Comparison of ENCODE assay signal across 10 mouse cellular contexts in the genomic region with DNA sequence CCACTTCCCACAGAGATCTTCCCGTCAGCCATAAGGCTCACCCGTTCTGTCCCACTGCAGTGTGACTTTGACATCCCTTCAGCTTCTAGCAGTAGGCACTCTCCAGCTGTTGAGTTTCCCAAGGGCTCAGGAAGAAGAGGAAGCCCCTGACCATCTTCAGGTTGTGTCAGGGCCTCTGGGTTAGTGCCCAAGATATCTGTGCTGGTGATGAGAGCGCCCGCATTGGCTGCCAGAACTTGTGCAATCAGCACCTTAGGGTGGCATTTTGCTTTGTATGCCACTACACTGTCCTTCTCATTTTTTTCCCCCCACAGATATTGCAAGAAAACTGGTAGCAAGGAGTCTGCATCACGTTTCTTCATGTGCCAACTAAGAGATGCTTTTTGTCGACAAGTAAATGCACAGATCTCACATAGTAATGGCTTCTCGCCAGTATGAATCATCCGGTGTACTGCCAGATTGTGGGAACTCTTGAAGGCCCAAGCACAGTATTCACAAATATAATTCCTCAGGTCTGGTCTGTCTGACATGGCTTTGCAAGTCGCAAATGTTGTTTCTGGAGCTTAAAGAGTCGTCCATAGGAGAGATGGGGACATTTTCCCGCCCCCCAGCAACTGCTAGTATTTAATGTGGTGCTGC. TPM values are rescaled to one million over a fixed set of nuclear protein-coding genes. Genes with fewer than 3 reads are reported as not detected.
A peak's percentile ranks its signal among the peaks of the same experiment; 100 is the strongest.
DNase-seq lines count a peak whose midpoint lies in the region; ATAC-seq lines count a peak whose summit lies in the region.
"Had no signal": no experiment of that assay in that cellular context is flagged by ENCODE, and none has a peak within 500 bp of the region (broad histone marks: within the 10 kb centered on the region; RNA-seq: fewer than 3 reads in every experiment).

No protein-coding gene starts in this region.

- 0 out of 2 replicates have a peak, but pooled peaks cover 14% of the 10 kb centered on the region for H3K27me3 ChIP-seq in heart, embryonic 14.5 days (ENCODE audit: control insufficient read depth, insufficient read depth, low read length)
- H3K27me3 ChIP-seq in heart, embryonic 11.5 days (ENCODE audit: control insufficient read depth, insufficient read depth, low read length): peaks cover 15% of the 10 kb centered on the region

- no peak overlapping the region for H3K27ac ChIP-seq in heart, embryonic 14.5 days (replicated peaks in 1 of 2; ENCODE audit: control insufficient read depth in 1 of 2, insufficient read depth in 1 of 2, low read depth in 2 of 2, low read length in 2 of 2)
- H3K27ac ChIP-seq in heart, embryonic 11.5 days (ENCODE audit: low read depth, low read length): no peak overlapping the region
- H3K27ac ChIP-seq: neural tube, embryonic 12.5 days had no signal

- no peak overlapping the region for H3K4me3 ChIP-seq in heart, embryonic 14.5 days (ENCODE audit: control insufficient read depth in 1 of 2, insufficient read depth in 1 of 2, low read depth in 1 of 2, low read length in 2 of 2)
- no peak overlapping the region for H3K4me3 ChIP-seq in heart, embryonic 11.5 days (ENCODE audit: low read depth, low read length)
- H3K4me3 ChIP-seq: neural tube, embryonic 12.5 days had no signal

- 0 out of 2 replicates have a peak overlapping the region, but pooled peaks have one; percentile 74 for H3K4me2 ChIP-seq in heart, embryonic 14.5 days (ENCODE audit: low read length)
- H3K4me2 ChIP-seq in heart, embryonic 11.5 days: no peak overlapping the region

- H3K4me1 ChIP-seq in heart, embryonic 14.5 days (ENCODE audit: control insufficient read depth in 2 of 2, insufficient read depth in 2 of 2, low read length in 2 of 2): no peaks in the 10 kb centered on the region
- H3K4me1 ChIP-seq in heart, embryonic 11.5 days (ENCODE audit: control insufficient read depth, insufficient read depth, low read length): no peaks in the 10 kb centered on the region
- H3K4me1 ChIP-seq: megakaryocyte, embryonic 14.5 days; neural tube, embryonic 12.5 days had no signal

- WGBS in heart, embryonic 14.5 days: 54% methylated on average over 11 of the region's 11 CpGs
- 60% methylated on average over 11 of the region's 11 CpGs for WGBS in heart, embryonic 11.5 days (ENCODE audit: insufficient replicate concordance)

- no peaks in the 10 kb centered on the region for H3K36me3 ChIP-seq in heart, embryonic 14.5 days (ENCODE audit: control insufficient read depth, insufficient read depth, low read length)
- H3K36me3 ChIP-seq in heart, embryonic 11.5 days (ENCODE audit: control insufficient read depth, insufficient read depth, low read length): no peaks in the 10 kb centered on the region
- H3K36me3 ChIP-seq: neural tube, embryonic 12.5 days had no signal

- H3K9ac ChIP-seq in heart, embryonic 14.5 days (ENCODE audit: low read length): no peak overlapping the region
- no peak overlapping the region for H3K9ac ChIP-seq in heart, embryonic 11.5 days (ENCODE audit: low read depth, low read length)
- H3K9ac ChIP-seq: neural tube, embryonic 12.5 days had no signal

- H3K9me3 ChIP-seq in heart, embryonic 14.5 days (ENCODE audit: control insufficient read depth, low read length): no peaks in the 10 kb centered on the region
- no peaks in the 10 kb centered on the region for H3K9me3 ChIP-seq in heart, embryonic 11.5 days (replicated peaks; ENCODE audit: control insufficient read depth, low read length)
- H3K9me3 ChIP-seq: neural tube, embryonic 12.5 days had no signal

- no peak for ATAC-seq in heart, embryonic 14.5 days (ENCODE audit: insufficient number of reproducible peaks, insufficient read depth, low FRiP score, low read depth)
- no peak for ATAC-seq in heart, embryonic 11.5 days (replicated peaks; ENCODE audit: insufficient number of reproducible peaks, low FRiP score, low TSS enrichment)

- intact Hi-C loops in left cerebral cortex, postnatal 14 days (cut with DNase I): no loop called here

- DNase-seq in adrenal gland, postnatal 10 days: peak; percentile 23
- DNase-seq in adrenal gland, adult 8-10 months: no peak
- DNase-seq in 3T3-L1 (ENCODE audit: low read depth, low spot score): peak; percentile 82
- peak; percentile 68 to 82 for DNase-seq in left cerebral cortex, postnatal 14 days (ENCODE audit: low spot score in 2 of 2)
- DNase-seq in thymus, postnatal 25 days: no peak
- no peak for DNase-seq in thymus, postnatal 36 days

RNA-seq across cellular contexts. Expression of a gene that starts 8.2 kb away (rescaled TPM):
- 10 to 100 TPM; 30.0 to 32.8 TPM for total RNA-seq in adrenal gland, postnatal 10 days (2021)
- 10 to 100 TPM; 34.2 to 42.4 (median 38.9) TPM for total RNA-seq in adrenal gland, adult 8-10 months (2022)
- polyA plus RNA-seq in heart, embryonic 14.5 days (2014; fragmentation: Nextera tagmentation; extraction: Ambion mirVana): 26.9 and 31.2 TPM in 2 replicates
- 30.1 and 33.4 TPM in 2 replicates for polyA plus RNA-seq in heart, embryonic 11.5 days (2014; fragmentation: Nextera tagmentation; extraction: Ambion mirVana)
- 10 to 100 TPM; 13.1 to 14.4 TPM for total RNA-seq in left cerebral cortex, postnatal 14 days (2021)

RNA-seq across cellular contexts. Expression of a gene that starts 28.9 kb away (rescaled TPM):
- 1 to 10 TPM; 6.8 to 9.0 TPM for total RNA-seq in adrenal gland, postnatal 10 days (2021)
- total RNA-seq in adrenal gland, adult 8-10 months (2022): 10 to 100 TPM in 1 of 4 experiments, 1 to 10 TPM in 3; 5.1 to 11.2 (median 7.1) TPM
- polyA plus RNA-seq in heart, embryonic 14.5 days (2014; fragmentation: Nextera tagmentation; extraction: Ambion mirVana): 0.67 and 0.78 TPM in 2 replicates
- 1.0 and 1.2 TPM in 2 replicates for polyA plus RNA-seq in heart, embryonic 11.5 days (2014; fragmentation: Nextera tagmentation; extraction: Ambion mirVana)
- total RNA-seq in left cerebral cortex, postnatal 14 days (2021): 1 to 10 TPM; 1.5 to 2.8 TPM

RNA-seq across cellular contexts. Expression of a gene that starts 35.6 kb away (rescaled TPM):
- 10 to 100 TPM; 24.5 to 24.7 TPM for total RNA-seq in adrenal gland, postnatal 10 days (2021)
- total RNA-seq in adrenal gland, adult 8-10 months (2022): 10 to 100 TPM; 29.8 to 48.0 (median 36.5) TPM
- polyA plus RNA-seq in heart, embryonic 14.5 days (2014; fragmentation: Nextera tagmentation; extraction: Ambion mirVana): 32.1 and 32.3 TPM in 2 replicates
- 31.7 and 40.0 TPM in 2 replicates for polyA plus RNA-seq in heart, embryonic 11.5 days (2014; fragmentation: Nextera tagmentation; extraction: Ambion mirVana)
- total RNA-seq in left cerebral cortex, postnatal 14 days (2021): 10 to 100 TPM; 25.3 to 31.0 TPM

RNA-seq across cellular contexts. Expression of a gene that starts 35.7 kb away (rescaled TPM):
- 100 to 1,000 TPM; 171 to 174 TPM for total RNA-seq in adrenal gland, postnatal 10 days (2021)
- total RNA-seq in adrenal gland, adult 8-10 months (2022): 100 to 1,000 TPM; 168 to 183 (median 174) TPM
- 211 and 225 TPM in 2 replicates for polyA plus RNA-seq in heart, embryonic 14.5 days (2014; fragmentation: Nextera tagmentation; extraction: Ambion mirVana)
- 223 and 233 TPM in 2 replicates for polyA plus RNA-seq in heart, embryonic 11.5 days (2014; fragmentation: Nextera tagmentation; extraction: Ambion mirVana)
- total RNA-seq in left cerebral cortex, postnatal 14 days (2021): 100 to 1,000 TPM; 124 to 125 TPM

Comparison
In these comparisons a context has a peak if more than half of its experiments do, and no peak if none do; other contexts are left out.
1. DNase-seq: peak in adrenal gland, postnatal 10 days (single experiment), 3T3-L1 (single experiment) and left cerebral cortex, postnatal 14 days (2 of 2); none in adrenal gland, adult 8-10 months (single experiment), thymus, postnatal 25 days (single experiment) and thymus, postnatal 36 days (0 of 2).